Mouse (Mus musculus) midbrain, embryonic 16.5 days (tissue): Measurements from ENCODE around the gene Etl4. TPM values are rescaled to one million over a fixed set of nuclear protein-coding genes. Genes with fewer than 3 reads are reported as not detected.

ENCODE experiments used
- ATAC-seq: fragments of 200-750 bp; cut with Nextera tagmentation; 2 replicates; pipeline ENCODE4 v1.8.0; 2017; ENCODE audit warnings: moderate TSS enrichment
- H3K27ac ChIP-seq: fragments of 300-500 bp; sonication (generic); 2 replicates; pipeline ENCODE4 v1.5.1; 2014; ENCODE audit warnings: mild to moderate bottlenecking, low read length, mixed read lengths
- H3K27me3 ChIP-seq: fragments of 300-500 bp; sonication (generic); 2 replicates; pipeline ENCODE4 v1.6.1; 2014; ENCODE audit warnings: low read depth, low read length, mixed read lengths; ENCODE audit not compliant: control insufficient read depth, insufficient read depth
- H3K36me3 ChIP-seq: fragments of 300-500 bp; sonication (generic); 2 replicates; pipeline ENCODE4 v1.6.1; 2014; ENCODE audit warnings: mild to moderate bottlenecking, low read length, moderate library complexity, mixed read lengths; ENCODE audit not compliant: control insufficient read depth, insufficient read depth
- H3K4me1 ChIP-seq: fragments of 300-500 bp; sonication (generic); 2 replicates; pipeline ENCODE4 v1.6.1; 2014; ENCODE audit warnings: mild to moderate bottlenecking, low read length, mixed read lengths; ENCODE audit not compliant: control insufficient read depth, insufficient read depth
- H3K4me2 ChIP-seq: fragments of 300-500 bp; sonication (generic); 2 replicates; pipeline ENCODE4 v1.6.1; 2014; ENCODE audit warnings: mild to moderate bottlenecking, low read length, mixed read lengths
- H3K4me3 ChIP-seq: fragments of 300-500 bp; sonication (generic); 2 replicates; pipeline ENCODE4 v1.5.1; 2014; ENCODE audit warnings: low read depth, mild to moderate bottlenecking, low read length, moderate library complexity, mixed read lengths
- H3K9ac ChIP-seq: fragments of 300-500 bp; sonication (generic); 2 replicates; pipeline ENCODE4 v1.6.1; 2014; ENCODE audit warnings: low read depth, low read length, mixed read lengths
- H3K9me3 ChIP-seq: fragments of 300-500 bp; sonication (generic); replicated peaks from 2 replicates; pipeline ENCODE4 v1.6.1; 2014; ENCODE audit warnings: mild to moderate bottlenecking, low read length, mixed read lengths; ENCODE audit not compliant: control insufficient read depth, poor library complexity, severe bottlenecking
- WGBS: fragments of 180-500 bp; shearing (Covaris S2); extraction: QIAGEN DNeasy Blood & Tissue Kit; methylation state at CpG from one replicate; pipeline ENCODE4 v1.1.7; 2014; 5-methylcytosine and 5-hydroxymethylcytosine counted together
- polyA plus RNA-seq: library from polyadenylated mRNA; unstranded; fragments of >200 nt; fragmentation: Nextera tagmentation; extraction: Ambion mirVana; gene quantifications from 2 replicates; pipeline ENCODE4 v1.2.1, GENCODE M21; 2015

Etl4 gene
- polyA plus RNA-seq, 1 experiment from 2014 or later = 4.9 TPM

DNA sequence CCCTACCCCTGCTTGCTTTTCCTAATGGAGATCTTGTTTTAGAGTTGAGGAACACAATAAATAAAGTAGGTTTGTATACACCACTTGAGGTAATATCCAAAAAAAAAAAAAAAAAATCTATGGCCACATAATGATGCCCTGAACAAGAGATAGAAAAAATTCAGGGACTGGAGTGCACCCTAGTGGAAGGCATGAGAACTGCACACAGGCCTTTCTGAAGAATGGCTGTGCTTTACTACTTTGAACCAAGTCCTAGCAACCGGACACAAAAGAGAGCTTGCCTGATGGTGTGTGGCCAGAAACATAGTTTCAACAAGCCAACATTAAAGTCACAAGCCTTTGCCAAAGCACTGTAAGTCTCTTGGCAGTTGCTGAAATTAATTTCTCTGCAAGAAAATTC is 706.4 kb downstream of the Etl4 start:
- 63% methylated on average over 1 of the region's 1 CpGs for WGBS
- Histone ChIP-seq H3K4me1 (no peaks in the 10 kb centered on the region), H3K9me3 (no peaks in the 10 kb centered on the region), H3K36me3 (no peaks in the 10 kb centered on the region), H3K4me2 (no peak overlapping the region), H3K9ac (no peak overlapping the region), H3K27me3 (no peaks in the 10 kb centered on the region), H3K4me3 (no peak overlapping the region), H3K27ac (no peak overlapping the region)
- no peak for ATAC-seq

DNA sequence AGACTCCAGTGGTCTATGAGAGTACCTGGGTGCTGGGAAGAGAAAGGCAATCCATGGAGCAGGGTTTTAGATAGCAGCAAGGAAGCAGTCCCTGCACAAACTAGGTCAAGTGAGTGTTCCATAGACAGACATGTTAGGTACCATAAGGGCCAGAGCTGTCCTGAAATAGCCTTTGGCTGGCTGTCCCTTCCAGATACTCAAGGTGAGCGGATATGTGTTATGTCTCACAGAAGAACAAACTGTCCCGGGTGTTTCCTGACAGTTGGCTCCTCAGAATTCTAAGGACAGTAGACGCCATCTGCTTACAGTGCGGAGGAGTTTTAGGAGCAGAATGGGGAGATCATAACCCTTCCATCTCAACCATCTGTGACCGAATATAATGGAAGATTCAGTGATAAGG is 708.8 kb downstream of the Etl4 start:
- Histone ChIP-seq H3K9ac (no peak overlapping the region), H3K4me2 (no peak overlapping the region), H3K27ac (no peak overlapping the region), H3K4me1 (no peaks in the 10 kb centered on the region), H3K27me3 (no peaks in the 10 kb centered on the region), H3K4me3 (no peak overlapping the region), H3K9me3 (no peaks in the 10 kb centered on the region), H3K36me3 (no peaks in the 10 kb centered on the region)
- no peak for ATAC-seq
- WGBS = 91% methylated on average over 5 of the region's 5 CpGs

GRCm38 (mm10) chr2:20619881-20620280 is 710.3 kb downstream of the Etl4 start:
- Histone ChIP-seq H3K4me1 (no peaks in the 10 kb centered on the region), H3K9ac (no peak overlapping the region), H3K4me2 (no peak overlapping the region), H3K36me3 (no peaks in the 10 kb centered on the region), H3K27me3 (no peaks in the 10 kb centered on the region), H3K9me3 (no peaks in the 10 kb centered on the region), H3K27ac (no peak overlapping the region), H3K4me3 (no peak overlapping the region)
- WGBS = 92% methylated on average over 5 of the region's 5 CpGs
- ATAC-seq = no peak

DNA sequence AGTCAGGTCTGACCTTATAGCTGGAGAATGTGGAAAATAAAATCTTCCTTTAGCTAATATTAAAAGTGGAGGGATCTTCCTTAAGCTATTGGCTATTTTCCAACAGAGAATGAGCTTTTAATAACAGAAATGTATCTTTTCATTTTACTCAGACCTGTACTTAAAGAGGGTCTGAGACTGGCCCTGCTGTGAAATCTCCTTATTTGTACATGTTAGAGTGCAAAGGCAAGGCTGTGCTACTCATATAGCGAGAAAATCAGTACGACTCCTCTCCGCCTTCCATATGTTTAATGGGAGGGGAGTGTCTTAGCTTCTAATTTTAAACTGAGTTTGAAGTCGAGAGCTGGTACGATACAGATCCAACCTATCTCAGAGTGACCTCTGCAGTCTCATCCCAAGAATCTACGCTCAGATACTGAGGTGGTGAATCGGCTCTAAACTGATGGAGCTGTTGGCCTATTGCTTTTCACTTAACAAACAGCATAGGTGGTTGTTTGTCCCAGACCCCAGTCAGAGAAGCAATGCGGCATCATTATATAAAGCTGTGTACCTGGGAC is 719.7 kb downstream of the Etl4 start:
- no peak overlapping the region for H3K27ac ChIP-seq
- H3K27me3 ChIP-seq = no peaks in the 10 kb centered on the region
- H3K9ac ChIP-seq = no peak overlapping the region
- H3K4me3 ChIP-seq = no peak overlapping the region
- 93% methylated on average over 8 of the region's 8 CpGs for WGBS
- H3K4me1 ChIP-seq = no peaks in the 10 kb centered on the region
- H3K36me3 ChIP-seq = no peaks in the 10 kb centered on the region
- no peak overlapping the region for H3K4me2 ChIP-seq
- no peak for ATAC-seq
- no peaks in the 10 kb centered on the region for H3K9me3 ChIP-seq

- Histone ChIP-seq H3K27ac (no peak overlapping the region), H3K9ac (no peak overlapping the region), H3K36me3 (no peaks in the 10 kb centered on the region), H3K4me3 (no peak overlapping the region), H3K4me1 (no peaks in the 10 kb centered on the region), H3K27me3 (no peaks in the 10 kb centered on the region), H3K9me3 (no peaks in the 10 kb centered on the region), H3K4me2 (no peak overlapping the region)
- no peak for ATAC-seq
- 92% methylated on average over 3 of the region's 3 CpGs for WGBS
Measured at GRCm38 (mm10) chr2:20638604-20639003, 729.0 kb downstream of the Etl4 start.

DNA sequence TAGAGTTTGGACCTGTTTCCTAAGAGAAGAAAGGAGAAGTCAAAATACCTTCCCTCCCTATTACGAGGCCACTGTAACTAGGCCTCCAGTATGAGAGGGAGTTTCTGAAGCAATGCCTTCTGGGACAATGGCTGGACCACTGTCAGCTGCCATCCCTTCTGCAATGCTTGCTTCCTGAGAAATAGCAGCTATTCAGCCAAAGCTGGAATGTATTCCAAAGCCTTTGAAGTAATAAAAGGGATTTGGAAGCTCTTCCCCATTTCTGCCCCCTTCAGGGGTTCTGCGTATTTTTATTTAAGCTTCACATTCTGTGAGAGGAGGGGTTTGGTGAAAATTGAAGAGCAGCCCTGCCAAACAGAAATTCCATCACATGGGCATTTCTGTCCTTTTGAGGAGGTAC is 730.1 kb downstream of the Etl4 start:
- Histone ChIP-seq H3K27ac (no peak overlapping the region), H3K4me1 (no peaks in the 10 kb centered on the region), H3K4me3 (no peak overlapping the region), H3K9me3 (no peaks in the 10 kb centered on the region), H3K4me2 (no peak overlapping the region), H3K27me3 (no peaks in the 10 kb centered on the region), H3K9ac (no peak overlapping the region), H3K36me3 (no peaks in the 10 kb centered on the region)
- no peak for ATAC-seq
- 40% methylated on average over 2 of the region's 2 CpGs for WGBS

DNA sequence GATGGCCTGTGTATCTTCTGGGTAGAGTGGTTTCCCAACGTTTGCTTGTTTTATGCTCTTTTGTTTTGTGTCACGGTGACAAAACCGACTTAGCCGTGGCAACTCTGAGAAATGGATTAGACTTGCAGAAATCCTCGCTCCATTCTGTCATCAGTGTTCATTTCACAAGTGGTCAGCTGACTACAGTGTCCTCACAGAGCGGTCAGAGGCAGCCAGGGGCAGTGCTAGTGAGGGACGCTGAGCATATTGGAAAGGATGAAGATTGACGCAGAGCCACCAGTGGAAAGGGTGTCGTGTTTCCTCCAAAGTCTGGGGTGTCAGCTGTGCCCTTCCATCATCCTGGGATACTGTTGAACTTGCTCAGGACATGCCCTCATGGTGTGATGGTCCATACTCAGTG is 733.2 kb downstream of the Etl4 start:
- 68% methylated on average over 9 of the region's 9 CpGs for WGBS
- H3K9me3 ChIP-seq = no peaks in the 10 kb centered on the region
- ATAC-seq = no peak

DNA sequence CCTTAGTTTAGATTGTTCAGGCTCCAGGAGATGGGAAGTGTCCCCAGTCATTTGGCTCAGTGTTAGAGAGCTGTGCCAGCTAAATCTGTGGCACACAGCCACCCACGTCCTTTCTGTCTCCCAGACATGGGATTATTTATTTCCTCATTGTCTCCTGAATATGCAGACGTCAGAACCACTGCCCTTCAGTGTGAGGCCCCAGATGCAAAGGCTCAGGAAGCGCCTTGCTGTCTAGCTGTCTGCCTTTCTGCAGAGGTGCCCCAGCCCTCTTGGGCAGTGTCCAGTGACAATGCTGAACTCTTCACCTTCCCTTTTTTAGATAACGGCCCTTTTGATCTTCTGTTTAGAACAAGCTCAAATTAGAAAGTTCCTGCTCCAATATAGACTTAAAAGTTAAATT is 740.2 kb downstream of the Etl4 start:
- Histone ChIP-seq H3K27me3 (no peaks in the 10 kb centered on the region), H3K9me3 (no peaks in the 10 kb centered on the region), H3K36me3 (no peaks in the 10 kb centered on the region), H3K4me2 (no peak overlapping the region), H3K4me1 (no peaks in the 10 kb centered on the region), H3K4me3 (no peak overlapping the region), H3K9ac (no peak overlapping the region), H3K27ac (no peak overlapping the region)
- 31% methylated on average over 4 of the region's 4 CpGs for WGBS
- ATAC-seq = no peak

More for the DNA sequence above, 733.2 kb downstream of the Etl4 start:
- Histone ChIP-seq H3K27ac (no peak overlapping the region), H3K36me3 (no peaks in the 10 kb centered on the region), H3K27me3 (no peaks in the 10 kb centered on the region), H3K4me1 (no peaks in the 10 kb centered on the region), H3K4me2 (no peak overlapping the region), H3K4me3 (no peak overlapping the region), H3K9ac (no peak overlapping the region)

DNA sequence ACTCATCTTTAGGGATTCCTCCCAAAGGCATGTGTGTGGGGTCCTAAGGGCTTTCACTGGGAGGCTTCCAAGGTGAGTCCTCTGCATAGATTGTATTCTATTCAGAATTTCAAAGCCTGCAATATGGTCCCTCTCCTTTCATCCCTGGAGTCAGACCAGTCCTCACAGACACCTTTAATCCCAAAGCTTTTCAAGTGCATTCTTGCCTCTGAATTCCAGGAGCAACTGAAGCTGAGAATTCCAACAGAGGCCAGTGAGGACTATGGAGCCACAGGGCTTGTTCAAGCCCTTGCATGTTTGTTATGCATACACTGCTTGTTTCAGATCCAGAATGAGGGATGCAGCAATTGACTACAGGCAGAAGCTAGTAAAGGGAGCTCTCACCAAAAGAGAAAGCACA is 743.5 kb downstream of the Etl4 start:
- no peak overlapping the region for H3K4me2 ChIP-seq
- H3K27ac ChIP-seq = no peak overlapping the region
- no peak for ATAC-seq
- no peaks in the 10 kb centered on the region for H3K4me1 ChIP-seq
- no peaks in the 10 kb centered on the region for H3K27me3 ChIP-seq
- no peak overlapping the region for H3K9ac ChIP-seq
- H3K9me3 ChIP-seq = no peaks in the 10 kb centered on the region
- no peak overlapping the region for H3K4me3 ChIP-seq
- no peaks in the 10 kb centered on the region for H3K36me3 ChIP-seq

- Histone ChIP-seq H3K9me3 (no peaks in the 10 kb centered on the region), H3K27ac (no peak overlapping the region), H3K4me3 (no peak overlapping the region), H3K9ac (no peak overlapping the region), H3K36me3 (no peaks in the 10 kb centered on the region), H3K4me1 (no peaks in the 10 kb centered on the region), H3K4me2 (no peak overlapping the region), H3K27me3 (no peaks in the 10 kb centered on the region)
- ATAC-seq = no peak
- WGBS = 89% methylated on average over 8 of the region's 8 CpGs
Measured at GRCm38 (mm10) chr2:20654058-20654457, 744.5 kb downstream of the Etl4 start.
